Mouse (Mus musculus) cortical plate, adult 2 months (tissue): ENCODE data around the gene Arntl. TPM values are rescaled to one million over a fixed set of nuclear protein-coding genes. Genes with fewer than 3 reads are reported as not detected.

Experiments
- H3K27ac ChIP-seq: fragments of 200-500 bp; 2 replicates; pipeline ENCODE4 v1.5.1; 2012; ENCODE audit warnings: low read length, control low read depth, inconsistent platforms; ENCODE audit not compliant: insufficient read depth
- H3K4me1 ChIP-seq: fragments of 200-500 bp; 2 replicates; pipeline ENCODE4 v1.6.1; 2011; ENCODE audit warnings: low read length; ENCODE audit not compliant: control insufficient read depth, insufficient read depth
- H3K4me3 ChIP-seq: fragments of 200-500 bp; 2 replicates; pipeline ENCODE4 v1.5.1; 2011; ENCODE audit warnings: mild to moderate bottlenecking, low read length, control low read depth; ENCODE audit not compliant: insufficient read depth
- CTCF ChIP-seq: fragments of 200-500 bp; IDR thresholded peaks from 2 replicates; pipeline ENCODE4 v1.5.1; 2011; ENCODE audit warnings: mild to moderate bottlenecking, control low read depth, low read length; ENCODE audit not compliant: insufficient read depth; ENCODE audit errors: extremely low read depth
- POLR2A ChIP-seq: fragments of 200-500 bp; IDR thresholded peaks from 2 replicates; pipeline ENCODE4 v1.6.1; 2011; ENCODE audit warnings: mild to moderate bottlenecking, low read length, control low read depth; ENCODE audit not compliant: insufficient read depth; ENCODE audit errors: extremely low read depth
- polyA plus RNA-seq: library from polyadenylated mRNA; depleted of rRNA; stranded (reverse); fragments of >200 nt; gene quantifications from 2 replicates; pipeline ENCODE4 v1.2.3, GENCODE M21; 2012

Gene Arntl
- polyA plus RNA-seq, 1 experiment: 30.4 TPM

DNA sequence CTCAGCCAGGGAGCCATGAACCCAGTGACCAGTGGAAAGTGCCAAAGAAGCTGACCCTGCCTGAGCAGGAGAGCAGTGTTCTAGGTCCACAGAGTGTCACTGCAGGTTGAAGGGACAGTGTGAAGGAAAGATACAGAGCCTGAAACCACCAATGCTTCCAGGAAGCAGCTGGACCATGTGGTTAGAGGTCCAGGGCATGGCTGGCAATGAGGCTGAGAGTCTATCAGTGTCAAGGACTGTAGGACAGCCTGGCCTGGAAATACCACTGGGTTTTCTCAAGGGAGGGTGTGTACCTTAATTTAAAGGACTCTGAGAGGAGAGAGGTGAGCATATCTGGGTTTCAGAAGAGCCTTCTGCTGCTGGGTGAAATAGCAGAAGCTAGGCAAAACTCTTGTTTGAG is 22.2 kb upstream of the Arntl start:
- H3K27ac ChIP-seq: no peak overlapping the region
- TF ChIP-seq POLR2A (no peak), CTCF (no peak)
- peaks cover 2% of the 10 kb centered on the region; the same call in 1 of the 2 replicates for H3K4me1 ChIP-seq
- no peak overlapping the region for H3K4me3 ChIP-seq

DNA sequence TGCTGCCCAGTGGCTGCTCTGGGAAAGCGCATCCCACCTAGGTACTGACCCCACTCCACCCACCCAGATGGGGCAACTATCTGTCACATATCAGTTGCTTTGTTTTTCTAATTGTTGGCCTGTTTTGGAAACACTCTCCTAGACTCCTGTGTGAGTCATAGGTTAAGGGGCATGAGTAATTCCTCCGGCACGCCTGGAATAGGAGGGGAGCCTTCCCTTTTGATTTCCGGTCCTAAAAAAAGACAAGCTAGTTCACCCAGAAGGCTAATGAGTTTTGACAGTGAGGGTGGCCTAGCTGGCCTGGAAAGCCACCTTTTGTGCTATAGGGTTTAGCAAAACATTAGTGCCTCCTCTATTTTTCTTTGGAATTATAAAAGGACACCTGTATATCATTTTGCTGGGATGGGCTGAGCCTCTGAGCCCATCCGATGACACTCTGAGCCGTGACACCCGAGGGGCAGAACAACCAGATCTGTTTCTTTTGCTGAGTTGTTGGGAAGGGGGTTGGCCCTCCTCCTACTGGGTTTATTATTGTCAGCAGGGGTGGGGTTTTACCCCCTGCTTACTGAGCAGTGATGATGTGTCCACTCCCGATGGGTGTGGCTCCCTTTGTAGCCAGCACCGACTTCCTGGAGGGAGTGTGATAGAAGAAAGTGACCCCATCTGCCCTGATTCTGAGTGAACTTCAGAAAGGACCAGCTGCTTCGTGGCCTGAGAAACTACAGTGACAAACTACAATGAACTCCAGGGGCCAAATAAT is 21.0 kb upstream of the Arntl start:
- TF ChIP-seq CTCF (no peak), POLR2A (no peak)
- Histone ChIP-seq H3K27ac (no peak overlapping the region), H3K4me3 (no peak overlapping the region), H3K4me1 (peaks cover 2% of the 10 kb centered on the region; the same call in 1 of the 2 replicates)

DNA sequence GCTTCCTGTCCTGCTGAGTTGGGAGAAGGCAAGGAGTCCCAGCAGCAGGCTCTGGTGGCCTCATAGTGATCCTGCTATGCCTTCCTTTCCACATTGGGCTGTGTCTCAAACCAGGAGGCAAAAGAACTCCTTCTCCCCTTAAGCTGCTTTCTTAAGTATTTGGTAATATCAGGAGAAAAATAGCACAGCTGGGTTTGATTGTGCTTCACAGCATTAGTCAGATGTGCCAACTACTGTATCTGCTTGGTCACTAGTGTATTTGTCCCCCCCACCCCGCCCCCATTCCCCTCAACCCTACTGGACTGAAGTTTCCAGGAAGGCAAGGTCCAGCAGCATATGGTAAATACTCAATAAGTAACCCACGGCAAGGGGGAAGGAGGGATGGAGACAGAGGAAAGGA is 19.2 kb upstream of the Arntl start:
- TF ChIP-seq CTCF (no peak), POLR2A (no peak)
- H3K4me3 ChIP-seq: no peak overlapping the region
- H3K4me1 ChIP-seq: no peaks in the 10 kb centered on the region
- H3K27ac ChIP-seq: no peak overlapping the region

DNA sequence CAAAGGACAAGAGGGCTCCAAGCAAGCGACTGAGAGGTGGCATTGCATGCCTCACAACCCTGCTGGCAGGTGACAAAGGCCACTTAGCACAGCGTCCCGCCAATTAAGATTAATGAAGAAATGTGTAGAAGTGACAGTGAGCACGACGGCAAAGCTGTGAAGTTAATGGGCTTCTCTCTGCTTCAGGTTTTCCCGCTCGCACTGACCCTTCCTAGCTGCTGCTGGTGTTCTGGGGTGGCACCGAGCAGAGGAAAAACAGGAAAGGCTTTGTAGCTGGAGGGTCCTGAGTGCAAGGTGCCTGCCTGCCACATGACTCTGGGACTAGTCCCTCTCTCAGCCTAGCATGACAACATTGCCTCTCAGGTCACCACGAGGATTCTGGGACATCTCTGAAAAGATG is 18.7 kb upstream of the Arntl start:
- no peaks in the 10 kb centered on the region for H3K4me1 ChIP-seq
- no peak for TF ChIP-seq POLR2A
- no peak for TF ChIP-seq CTCF
- H3K27ac ChIP-seq: no peak overlapping the region
- no peak overlapping the region for H3K4me3 ChIP-seq

DNA sequence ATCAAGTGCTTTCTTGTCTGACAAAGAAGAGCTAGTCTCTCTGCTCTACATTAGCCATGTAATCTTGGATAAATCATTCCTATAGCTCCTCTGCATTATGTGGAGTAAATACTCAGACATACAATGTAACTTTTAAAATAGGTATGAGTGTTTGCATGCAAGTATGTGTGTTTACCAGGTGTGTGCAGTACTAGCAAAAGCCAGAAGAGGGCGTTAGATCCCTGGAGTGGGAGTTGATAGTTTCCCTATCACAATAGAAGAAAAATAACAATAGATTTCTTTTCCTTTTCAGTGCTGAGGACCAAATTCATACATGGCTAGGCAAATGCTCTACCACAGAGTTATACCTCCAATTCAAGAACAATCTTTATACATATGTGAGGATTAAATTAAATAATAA is 15.5 kb upstream of the Arntl start:
- Histone ChIP-seq H3K4me1 (no peaks in the 10 kb centered on the region; the same call in 1 of the 2 replicates), H3K4me3 (no peak overlapping the region), H3K27ac (no peak overlapping the region)
- TF ChIP-seq CTCF: no peak
- TF ChIP-seq POLR2A: no peak

DNA sequence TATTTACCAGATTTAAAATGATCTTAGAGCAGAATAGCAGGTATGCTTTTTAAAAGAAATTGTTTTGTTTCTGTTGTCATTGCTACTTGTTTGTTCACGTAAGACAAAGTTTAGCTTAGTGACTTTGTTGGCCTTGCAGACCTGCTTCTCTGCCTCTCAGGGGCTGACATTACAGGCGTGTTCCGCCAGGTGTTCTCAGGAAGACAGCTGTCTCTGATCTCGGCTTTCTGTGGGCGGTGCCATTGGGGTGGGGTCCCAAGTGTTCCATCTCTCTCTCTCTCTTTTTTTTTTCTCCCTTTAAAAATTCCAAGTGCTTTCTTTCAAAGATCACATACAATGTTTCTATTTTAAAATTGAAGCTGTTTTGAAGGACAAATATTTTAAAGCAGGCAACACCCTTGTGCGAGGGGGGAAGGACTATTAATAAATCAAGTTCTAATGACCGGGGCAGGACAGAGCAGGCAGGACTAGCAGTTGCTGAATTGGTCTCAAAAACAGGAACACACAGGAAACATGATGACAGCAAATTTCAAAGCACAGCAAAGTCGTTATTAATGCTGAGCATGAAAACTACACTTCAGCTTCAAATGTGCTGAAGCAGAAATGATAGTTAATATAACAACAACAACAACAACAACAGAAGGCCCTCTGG is 14.4 kb upstream of the Arntl start:
- H3K27ac ChIP-seq: no peak overlapping the region
- H3K4me1 ChIP-seq: peaks cover 1% of the 10 kb centered on the region
- TF ChIP-seq POLR2A (no peak), CTCF (no peak)
- H3K4me3 ChIP-seq: no peak overlapping the region

DNA sequence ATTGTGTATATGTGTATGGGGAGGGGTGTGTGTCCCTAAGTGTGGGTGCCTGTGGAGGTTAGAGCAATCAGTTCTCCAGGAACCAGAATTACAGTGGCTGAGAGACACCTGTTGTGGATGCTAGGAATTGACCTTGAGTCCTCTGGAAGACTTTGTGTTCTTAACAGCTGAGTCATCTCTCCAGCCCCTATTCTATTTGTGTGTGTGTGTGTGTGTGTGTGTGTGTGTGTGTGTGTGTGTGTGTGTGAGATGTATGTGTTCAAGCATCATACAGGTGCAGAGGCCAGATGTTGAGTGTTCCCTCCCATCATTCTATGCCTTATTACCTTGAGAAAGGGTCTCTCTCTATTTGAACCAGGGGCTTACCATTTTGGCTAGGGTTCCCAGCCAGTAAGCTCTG is 13.4 kb upstream of the Arntl start:
- Histone ChIP-seq H3K4me3 (no peak overlapping the region), H3K27ac (no peak overlapping the region), H3K4me1 (peaks cover 1% of the 10 kb centered on the region)
- TF ChIP-seq POLR2A (no peak), CTCF (no peak)

DNA sequence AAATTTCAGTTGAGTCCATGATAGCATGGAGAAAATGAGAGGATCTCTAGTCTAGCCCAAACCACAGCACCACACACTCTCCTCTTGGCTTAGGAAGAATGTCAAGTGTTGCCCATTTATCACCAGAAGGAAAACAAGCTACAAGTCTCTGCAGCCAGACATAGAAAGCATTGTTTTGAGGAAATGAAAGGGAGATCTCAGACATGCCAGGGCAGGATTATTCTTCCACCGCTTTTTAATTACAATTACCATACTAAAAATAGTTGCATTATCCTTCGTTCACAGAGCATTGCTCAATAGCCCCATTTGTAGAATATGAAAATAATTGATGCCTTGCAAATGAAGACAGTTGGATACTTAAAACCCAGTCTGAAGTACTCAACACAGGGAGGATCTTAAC is 12.0 kb upstream of the Arntl start:
- Histone ChIP-seq H3K27ac (no peak overlapping the region), H3K4me1 (peaks cover 1% of the 10 kb centered on the region), H3K4me3 (no peak overlapping the region)
- TF ChIP-seq CTCF (no peak), POLR2A (no peak)

DNA sequence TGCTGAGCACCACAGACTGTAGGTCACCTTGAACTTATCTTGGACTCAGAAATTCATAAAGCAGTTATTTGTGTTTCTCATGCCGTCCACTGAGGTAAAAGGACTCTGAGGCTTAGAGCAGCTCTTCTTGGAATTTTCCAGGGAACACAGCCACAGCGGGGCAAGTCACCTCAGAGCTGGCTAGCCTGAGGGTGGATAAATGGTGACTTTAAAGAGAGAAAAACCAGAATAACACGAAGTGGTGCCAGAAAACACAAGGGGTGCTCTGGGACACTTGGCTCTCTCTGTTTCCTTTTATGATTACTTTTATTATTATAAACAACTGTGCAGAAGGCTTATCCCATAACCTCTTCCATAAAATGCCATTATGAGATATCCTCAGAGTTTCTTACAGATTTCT is 11.1 kb upstream of the Arntl start:
- no peak overlapping the region for H3K27ac ChIP-seq
- no peak overlapping the region for H3K4me3 ChIP-seq
- peaks cover 1% of the 10 kb centered on the region for H3K4me1 ChIP-seq
- TF ChIP-seq POLR2A: no peak
- no peak for TF ChIP-seq CTCF

DNA sequence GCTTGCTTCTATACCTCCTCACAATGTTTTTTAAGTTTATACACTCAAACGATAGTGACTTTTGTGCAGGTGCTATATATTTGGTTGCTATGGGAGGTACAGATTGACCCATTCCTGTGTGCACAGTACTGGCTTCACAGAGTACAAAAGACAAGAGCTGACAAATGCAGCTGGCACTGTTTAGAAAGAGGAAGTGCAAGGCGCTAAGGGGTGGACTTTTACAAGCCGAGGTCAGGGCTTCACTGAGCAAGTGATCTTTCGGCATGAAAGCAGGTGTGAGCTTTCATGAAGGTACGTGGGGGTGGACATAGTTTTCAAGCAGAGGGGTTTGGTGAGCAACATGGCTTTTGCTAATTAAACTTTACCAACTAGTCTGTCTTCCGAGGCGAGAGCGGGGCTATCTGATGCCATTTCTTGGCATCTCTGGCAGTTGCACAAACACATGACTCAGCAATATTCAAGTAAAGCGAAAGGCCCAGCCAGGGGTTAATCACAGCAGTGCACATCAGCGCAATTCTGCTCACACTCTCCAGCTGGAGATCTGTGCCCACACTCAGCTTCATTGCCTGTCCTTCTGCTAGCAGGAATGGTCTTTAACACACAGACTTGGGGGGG is 10.0 kb upstream of the Arntl start:
- peaks cover 1% of the 10 kb centered on the region for H3K4me1 ChIP-seq
- no peak overlapping the region for H3K4me3 ChIP-seq
- no peak for TF ChIP-seq CTCF
- TF ChIP-seq POLR2A: no peak
- H3K27ac ChIP-seq: no peak overlapping the region
